Mouse (Mus musculus) cerebellum, adult 2 months (tissue): ENCODE measurements around the gene Gngt2. TPM values are rescaled to one million over a fixed set of nuclear protein-coding genes. Genes with fewer than 3 reads are reported as not detected.
A peak's percentile ranks its signal among the peaks of the same experiment; 100 is the strongest.

ENCODE experiments used
- DNase-seq, 2 experiments: peaks; one replicate each; pipeline ENCODE4 v3.0.0; 2021
- H3K27ac ChIP-seq: fragments of 200-500 bp; 2 replicates; pipeline ENCODE4 v1.5.1; 2012; ENCODE audit warnings: low read length, control low read depth, inconsistent platforms; ENCODE audit not compliant: insufficient read depth
- H3K27me3 ChIP-seq: fragments of 200-500 bp; 2 replicates; pipeline ENCODE4 v1.6.1; 2012; ENCODE audit warnings: inconsistent platforms, mild to moderate bottlenecking, low read length, moderate library complexity; ENCODE audit not compliant: control insufficient read depth, insufficient read depth
- H3K4me1 ChIP-seq: fragments of 200-500 bp; 2 replicates; pipeline ENCODE4 v1.6.1; 2011; ENCODE audit warnings: low read length; ENCODE audit not compliant: control insufficient read depth, insufficient read depth
- H3K4me3 ChIP-seq: fragments of 200-500 bp; replicated peaks from 2 replicates; pipeline ENCODE3; 2011; ENCODE audit warnings: mild to moderate bottlenecking, low read depth, low read length, control low read depth; ENCODE audit not compliant: insufficient read depth
- CTCF ChIP-seq: fragments of 200-500 bp; IDR thresholded peaks from 2 replicates; pipeline ENCODE4 v1.5.1; 2011; ENCODE audit warnings: low read depth, mild to moderate bottlenecking, control low read depth, low read length, moderate library complexity, borderline replicate concordance; ENCODE audit not compliant: insufficient read depth
- POLR2A ChIP-seq: fragments of 200-500 bp; IDR thresholded peaks from 2 replicates; pipeline ENCODE4 v1.6.1; 2011; ENCODE audit warnings: low read length, control low read depth, borderline replicate concordance; ENCODE audit not compliant: insufficient read depth
- WGBS: fragments of 180-500 bp; shearing (Covaris S2); methylation state at CpG from one replicate; pipeline ENCODE4 v1.1.7; 2018; 5-methylcytosine and 5-hydroxymethylcytosine counted together
- polyA plus RNA-seq: library from polyadenylated mRNA; depleted of rRNA; stranded (reverse); fragments of >200 nt; gene quantifications from 2 replicates; pipeline ENCODE4 v1.2.3, GENCODE M21; 2012

Gngt2 gene
- polyA plus RNA-seq, 1 experiment, result 5.4 TPM

- WGBS, result 11% methylated on average over 3 of the region's 3 CpGs
- H3K4me1 ChIP-seq, result peaks cover 1% of the 10 kb centered on the region
- DNase-seq, result peak; percentile 70 to 79
- H3K27me3 ChIP-seq, result no peaks in the 10 kb centered on the region
- no peak for TF ChIP-seq POLR2A
- TF ChIP-seq CTCF, result peak; percentile 65; the same call in 1 of the 2 replicates
- no peak overlapping the region for H3K4me3 ChIP-seq
- H3K27ac ChIP-seq, result no peak overlapping the region
Measured at GRCm38 (mm10) chr11:95827464-95828085, 9.4 kb upstream of the Gngt2 start.

DNA sequence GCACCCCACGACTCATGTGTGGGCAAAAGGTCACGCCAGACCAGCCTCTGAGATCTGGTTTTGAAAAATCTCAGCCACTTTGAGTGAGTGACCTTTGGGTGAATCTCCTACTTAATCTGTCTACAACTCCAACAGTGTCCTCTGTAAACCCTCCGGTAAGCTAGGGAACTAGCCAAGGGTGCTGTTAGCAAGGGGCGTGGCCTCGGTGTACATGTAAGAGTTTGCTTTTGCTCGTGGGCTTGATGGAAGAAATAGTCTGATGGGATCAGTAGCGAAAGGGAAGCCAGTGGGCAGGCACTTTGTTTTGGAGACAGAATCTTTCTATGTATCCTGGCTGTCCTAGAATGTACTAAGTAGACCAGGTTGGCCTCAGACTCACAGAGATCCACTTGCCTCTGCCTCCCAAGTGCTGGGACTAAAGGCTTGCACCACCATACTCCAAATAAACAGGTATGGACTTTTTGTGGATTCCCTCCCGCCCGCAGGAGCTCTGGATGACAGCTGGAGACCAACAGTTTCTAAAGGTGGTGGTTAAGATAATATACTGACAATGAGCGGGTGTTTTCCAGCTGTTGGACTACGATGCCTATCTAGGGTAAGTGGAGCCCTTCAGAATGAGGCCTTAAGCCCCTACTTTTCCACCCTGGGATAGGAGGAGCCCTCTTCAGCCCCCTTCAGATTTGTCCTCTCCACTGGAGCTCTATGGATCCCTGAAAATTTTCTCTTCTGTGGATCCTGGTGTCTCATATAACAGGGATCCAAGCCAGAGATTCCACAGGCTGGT lies 8.6 kb upstream of the Gngt2 start:
- no peak for TF ChIP-seq POLR2A
- WGBS, result 82% methylated on average over 11 of the region's 11 CpGs
- Histone ChIP-seq H3K4me3 (no peak overlapping the region), H3K27ac (no peak overlapping the region), H3K27me3 (no peaks in the 10 kb centered on the region), H3K4me1 (peaks cover 7% of the 10 kb centered on the region)
- DNase-seq, result no peak

DNA sequence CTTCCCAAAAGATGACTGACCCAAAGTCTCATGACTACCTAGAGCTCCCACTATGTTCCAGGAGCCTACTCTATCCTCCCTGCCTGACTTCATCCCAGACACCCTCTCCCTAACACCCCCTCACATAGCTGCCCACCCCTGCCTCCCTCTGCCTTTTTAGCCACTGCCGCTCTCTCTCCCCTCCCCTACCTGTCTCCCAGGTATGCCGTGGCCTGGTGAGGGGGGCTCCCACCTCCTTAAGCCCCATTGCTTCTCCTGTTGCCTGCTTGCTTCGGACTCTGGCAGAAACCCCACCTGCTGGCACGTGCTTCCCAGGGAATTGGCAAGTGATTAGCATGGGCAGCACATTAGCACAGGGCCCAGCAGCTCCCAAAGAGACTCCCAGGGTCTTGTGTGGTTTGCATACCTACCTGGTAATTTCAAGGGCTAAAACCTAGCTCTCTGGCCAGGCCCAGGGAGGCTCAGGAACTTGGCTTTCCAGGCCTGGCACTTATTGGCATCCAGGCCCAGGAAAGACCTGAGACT lies 7.4 kb upstream of the Gngt2 start:
- no peak for DNase-seq
- H3K27me3 ChIP-seq, result no peaks in the 10 kb centered on the region
- H3K4me3 ChIP-seq, result no peak overlapping the region
- WGBS, result 63% methylated on average over 4 of the region's 4 CpGs
- no peak overlapping the region for H3K27ac ChIP-seq
- no peak for TF ChIP-seq POLR2A
- TF ChIP-seq CTCF, result no peak
- H3K4me1 ChIP-seq, result peaks cover 13% of the 10 kb centered on the region

DNA sequence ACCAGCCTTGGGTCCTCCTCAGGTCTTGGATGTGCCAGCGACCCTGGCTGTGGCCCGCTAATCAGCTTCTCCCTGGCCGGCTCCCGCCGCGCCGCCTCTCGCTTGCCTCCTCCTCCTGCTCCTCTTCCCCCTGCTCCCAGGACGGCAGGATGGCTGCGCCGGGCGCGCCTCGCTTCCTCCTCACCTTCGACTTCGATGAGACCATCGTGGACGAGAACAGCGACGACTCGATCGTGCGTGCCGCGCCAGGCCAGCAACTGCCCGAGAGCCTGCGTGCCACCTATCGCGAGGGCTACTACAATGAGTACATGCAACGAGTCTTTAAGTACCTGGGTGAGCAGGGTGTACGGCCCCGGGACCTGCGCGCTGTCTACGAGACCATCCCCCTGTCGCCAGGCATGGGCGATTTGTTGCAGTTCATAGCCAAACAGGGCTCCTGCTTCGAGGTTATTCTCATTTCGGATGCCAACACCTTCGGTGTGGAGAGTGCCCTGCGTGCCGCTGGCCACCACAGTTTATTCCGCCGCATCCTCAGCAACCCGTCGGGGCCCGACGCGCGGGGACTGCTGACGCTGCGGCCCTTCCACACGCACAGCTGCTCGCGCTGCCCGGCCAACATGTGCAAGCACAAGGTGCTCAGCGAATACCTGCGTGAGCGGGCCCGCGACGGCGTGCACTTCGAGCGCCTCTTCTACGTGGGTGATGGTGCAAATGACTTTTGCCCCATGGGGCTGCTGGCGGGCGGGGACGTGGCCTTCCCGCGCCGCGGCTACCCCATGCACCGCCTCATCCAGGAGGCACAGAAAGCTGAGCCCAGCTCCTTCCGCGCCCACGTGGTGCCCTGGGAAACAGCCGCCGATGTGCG lies 6.4 kb upstream of the Gngt2 start:
- TF ChIP-seq POLR2A, result no peak
- TF ChIP-seq CTCF, result no peak
- H3K4me1 ChIP-seq, result peaks cover 17% of the 10 kb centered on the region
- no peak overlapping the region for H3K27ac ChIP-seq
- 62% methylated on average over 80 of the region's 80 CpGs for WGBS
- no peaks in the 10 kb centered on the region for H3K27me3 ChIP-seq
- H3K4me3 ChIP-seq, result no peak overlapping the region
- peak in 1 of 2 experiments; percentile 20 for DNase-seq

GRCm38 (mm10) chr11:95831276-95831619 lies 5.8 kb upstream of the Gngt2 start:
- TF ChIP-seq CTCF, result no peak
- TF ChIP-seq POLR2A, result no peak
- WGBS, result 52% methylated on average over 10 of the region's 10 CpGs
- Histone ChIP-seq H3K4me3 (no peak overlapping the region), H3K27me3 (no peaks in the 10 kb centered on the region), H3K27ac (no peak overlapping the region), H3K4me1 (peaks cover 23% of the 10 kb centered on the region)
- no peak for DNase-seq

DNA sequence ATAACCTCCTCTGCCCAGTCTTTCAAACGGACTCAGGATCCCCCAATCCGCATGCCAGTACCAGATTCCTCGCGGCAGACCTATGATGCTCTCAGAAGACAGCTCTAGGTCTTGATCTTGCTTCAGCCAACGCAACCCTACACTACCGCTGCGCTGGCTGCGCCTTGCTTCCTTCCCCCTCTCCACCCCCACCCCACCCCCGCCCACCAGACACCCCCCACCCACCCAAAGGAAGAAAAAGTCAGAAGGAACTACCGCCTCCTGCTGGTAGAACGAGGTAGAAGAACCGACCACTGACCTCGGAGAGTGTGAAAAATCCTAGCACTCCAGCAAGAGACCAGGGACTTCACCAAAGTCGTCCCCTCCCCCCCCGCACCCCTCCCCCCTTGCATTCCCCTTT lies 5.4 kb upstream of the Gngt2 start:
- 56% methylated on average over 15 of the region's 15 CpGs for WGBS
- TF ChIP-seq CTCF (no peak), POLR2A (no peak)
- H3K27ac ChIP-seq, result no peak overlapping the region

GRCm38 (mm10) chr11:95832129-95833005 lies 4.6 kb upstream of the Gngt2 start:
- H3K4me3 ChIP-seq, result no peak overlapping the region
- H3K4me1 ChIP-seq, result peaks cover 34% of the 10 kb centered on the region
- no peak for TF ChIP-seq CTCF
- TF ChIP-seq POLR2A, result no peak
- no peaks in the 10 kb centered on the region for H3K27me3 ChIP-seq
- 59% methylated on average over 18 of the region's 18 CpGs for WGBS
- H3K27ac ChIP-seq, result no peak overlapping the region
- DNase-seq, result no peak

More for the DNA sequence above, 5.4 kb upstream of the Gngt2 start:
- Histone ChIP-seq H3K4me3 (no peak overlapping the region), H3K27me3 (no peaks in the 10 kb centered on the region), H3K4me1 (peaks cover 26% of the 10 kb centered on the region)
- no peak for DNase-seq
